Mouse (Mus musculus): ENCODE data around the gene Tmem126a.

- no peak for TF ChIP-seq CTCF (IDR thresholded peaks at IDR 0.05; ENCODE audit: control insufficient read depth, insufficient read depth, insufficient read length)
- no peak for TF ChIP-seq USF1 (IDR thresholded peaks at IDR 0.05; ENCODE audit: low read depth)
- TF ChIP-seq MAX (IDR thresholded peaks at IDR 0.05): no peak
- no peak for TF ChIP-seq MYOG (IDR thresholded peaks at IDR 0.05; ENCODE audit: control insufficient read depth, extremely low read depth, insufficient read length)
- no peak for TF ChIP-seq MYOD1 (IDR thresholded peaks at IDR 0.05; ENCODE audit: control insufficient read depth, insufficient read length, low read depth)
- no peak for TF ChIP-seq FOSL1 (IDR thresholded peaks at IDR 0.05; ENCODE audit: insufficient read depth, low read length, poor library complexity, severe bottlenecking)
- TF ChIP-seq CEBPB (IDR thresholded peaks at IDR 0.05; ENCODE audit: low read depth): no peak
Measured at GRCm38 (mm10) chr7:90482607-90483006, 25.6 kb upstream of the Tmem126a start.
